Mouse (Mus musculus): ENCODE measurements around the gene Gm13285. TPM values are rescaled to one million over a fixed set of nuclear protein-coding genes. Genes with fewer than 3 reads are reported as not detected.
"Not testable (repeated sequence)": the region's sequence is repeated elsewhere in the genome, so short reads cannot be mapped to it uniquely, and the experiment has no call there.

Gene Gm13285
- total and polyA plus RNA-seq, 3 experiments, result 0.14 TPM; not detected in 2

DNA sequence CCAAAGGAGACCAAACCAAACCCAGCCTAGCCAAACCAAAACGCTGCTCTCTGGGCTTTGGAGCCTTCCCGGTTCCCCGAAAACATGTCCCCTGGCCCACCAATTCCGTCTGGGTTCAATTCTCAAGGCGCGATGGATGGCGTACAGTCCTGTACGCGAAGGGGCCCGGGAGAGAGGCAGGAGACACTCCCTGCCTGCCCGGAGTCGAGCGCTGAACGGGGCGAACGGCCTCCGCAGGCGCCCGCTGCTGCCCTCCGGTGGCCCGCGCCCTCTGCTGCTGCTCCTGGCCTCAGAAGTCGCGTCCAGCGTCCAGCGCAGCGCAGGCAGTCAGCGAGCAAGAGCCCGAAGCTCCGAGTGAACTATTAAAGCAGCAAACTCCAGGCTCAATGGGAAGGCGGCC, 17.1 kb upstream of the Gm13285 start:
- H3K4me1 ChIP-seq (ENCODE audit: control insufficient read depth in 1 of 2, insufficient read depth in 2 of 2, low read length in 2 of 2); H3K4me3 ChIP-seq (ENCODE audit: control insufficient read depth in 1 of 2, insufficient read depth in 1 of 2, low read depth in 2 of 2, low read length in 2 of 2); H3K36me3 ChIP-seq (ENCODE audit: control insufficient read depth in 1 of 2, insufficient read depth in 2 of 2, low read length in 2 of 2); H3K27ac ChIP-seq (ENCODE audit: control insufficient read depth, low read depth, low read length); H3K9ac ChIP-seq (ENCODE audit: control insufficient read depth, low read depth, low read length, poor library complexity, severe bottlenecking); H3K9me3 ChIP-seq (replicated peaks; ENCODE audit: insufficient read depth, low read length); H3K27me3 ChIP-seq (ENCODE audit: control insufficient read depth in 1 of 2, insufficient read depth in 2 of 2, low read length in 2 of 2); H3K79me2 ChIP-seq (ENCODE audit: control insufficient read depth, insufficient read depth, low read length, poor library complexity); DNase-seq (ENCODE audit: low read depth, low spot score): not testable (repeated sequence)

DNA sequence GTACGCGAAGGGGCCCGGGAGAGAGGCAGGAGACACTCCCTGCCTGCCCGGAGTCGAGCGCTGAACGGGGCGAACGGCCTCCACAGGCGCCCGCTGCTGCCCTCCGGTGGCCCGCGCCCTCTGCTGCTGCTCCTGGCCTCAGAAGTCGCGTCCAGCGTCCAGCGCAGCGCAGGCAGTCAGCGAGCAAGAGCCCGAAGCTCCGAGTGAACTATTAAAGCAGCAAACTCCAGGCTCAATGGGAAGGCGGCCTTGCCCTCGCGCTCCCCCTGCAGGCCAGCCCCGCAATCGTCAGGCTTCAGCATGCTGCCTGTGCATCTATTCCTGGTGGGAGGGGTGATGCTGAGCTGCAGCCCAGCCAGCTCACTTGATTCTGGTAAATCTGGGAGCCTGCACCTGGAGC, 14.1 kb upstream of the Gm13285 start, which contains the start of gene Gm13276:
TSS of gene Gm13276 (plus strand) at position 301 of the 400 bp plus-strand sequence.
- not testable (repeated sequence) for H3K4me1 ChIP-seq (ENCODE audit: control insufficient read depth in 1 of 2, insufficient read depth in 2 of 2, low read length in 2 of 2); H3K27ac ChIP-seq (ENCODE audit: control insufficient read depth, low read depth, low read length); DNase-seq (ENCODE audit: low read depth, low spot score); H3K27me3 ChIP-seq (ENCODE audit: control insufficient read depth in 1 of 2, insufficient read depth in 2 of 2, low read length in 2 of 2); H3K79me2 ChIP-seq (ENCODE audit: control insufficient read depth, insufficient read depth, low read length, poor library complexity); H3K4me3 ChIP-seq (ENCODE audit: control insufficient read depth in 1 of 2, insufficient read depth in 1 of 2, low read depth in 2 of 2, low read length in 2 of 2); H3K36me3 ChIP-seq (ENCODE audit: control insufficient read depth in 1 of 2, insufficient read depth in 2 of 2, low read length in 2 of 2); H3K9me3 ChIP-seq (replicated peaks; ENCODE audit: insufficient read depth, low read length); H3K9ac ChIP-seq (ENCODE audit: control insufficient read depth, low read depth, low read length, poor library complexity, severe bottlenecking)

DNA sequence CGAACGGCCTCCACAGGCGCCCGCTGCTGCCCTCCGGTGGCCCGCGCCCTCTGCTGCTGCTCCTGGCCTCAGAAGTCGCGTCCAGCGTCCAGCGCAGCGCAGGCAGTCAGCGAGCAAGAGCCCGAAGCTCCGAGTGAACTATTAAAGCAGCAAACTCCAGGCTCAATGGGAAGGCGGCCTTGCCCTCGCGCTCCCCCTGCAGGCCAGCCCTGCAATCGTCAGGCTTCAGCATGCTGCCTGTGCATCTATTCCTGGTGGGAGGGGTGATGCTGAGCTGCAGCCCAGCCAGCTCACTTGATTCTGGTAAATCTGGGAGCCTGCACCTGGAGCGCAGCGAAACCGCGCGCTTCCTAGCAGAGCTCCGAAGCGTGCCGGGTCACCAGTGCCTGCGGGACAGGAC, 11.1 kb upstream of the Gm13285 start, which contains the start of gene Gm13277:
TSS of gene Gm13277 (plus strand) at position 231 of the 400 bp plus-strand sequence.
- not testable (repeated sequence) for H3K9me3 ChIP-seq (replicated peaks; ENCODE audit: insufficient read depth, low read length); H3K79me2 ChIP-seq (ENCODE audit: control insufficient read depth, insufficient read depth, low read length, poor library complexity); H3K36me3 ChIP-seq (ENCODE audit: control insufficient read depth in 1 of 2, insufficient read depth in 2 of 2, low read length in 2 of 2); H3K27me3 ChIP-seq (ENCODE audit: control insufficient read depth in 1 of 2, insufficient read depth in 2 of 2, low read length in 2 of 2); H3K4me3 ChIP-seq (ENCODE audit: control insufficient read depth in 1 of 2, insufficient read depth in 1 of 2, low read depth in 2 of 2, low read length in 2 of 2); H3K27ac ChIP-seq (ENCODE audit: control insufficient read depth, low read depth, low read length); H3K9ac ChIP-seq (ENCODE audit: control insufficient read depth, low read depth, low read length, poor library complexity, severe bottlenecking); DNase-seq (ENCODE audit: low read depth, low spot score); H3K4me1 ChIP-seq (ENCODE audit: control insufficient read depth in 1 of 2, insufficient read depth in 2 of 2, low read length in 2 of 2)

GRCm38 (mm10) chr4:88791250-88791649, 8.2 kb upstream of the Gm13285 start, which contains the start of gene Gm13278:
TSS of gene Gm13278 (plus strand) at chr4:88791550.
- not testable (repeated sequence) for H3K27ac ChIP-seq (ENCODE audit: control insufficient read depth, low read depth, low read length); H3K4me3 ChIP-seq (ENCODE audit: control insufficient read depth in 1 of 2, insufficient read depth in 1 of 2, low read depth in 2 of 2, low read length in 2 of 2); H3K27me3 ChIP-seq (ENCODE audit: control insufficient read depth in 1 of 2, insufficient read depth in 2 of 2, low read length in 2 of 2); DNase-seq (ENCODE audit: low read depth, low spot score); H3K36me3 ChIP-seq (ENCODE audit: control insufficient read depth in 1 of 2, insufficient read depth in 2 of 2, low read length in 2 of 2); H3K9ac ChIP-seq (ENCODE audit: control insufficient read depth, low read depth, low read length, poor library complexity, severe bottlenecking); H3K4me1 ChIP-seq (ENCODE audit: control insufficient read depth in 1 of 2, insufficient read depth in 2 of 2, low read length in 2 of 2); H3K79me2 ChIP-seq (ENCODE audit: control insufficient read depth, insufficient read depth, low read length, poor library complexity); H3K9me3 ChIP-seq (replicated peaks; ENCODE audit: insufficient read depth, low read length)

DNA sequence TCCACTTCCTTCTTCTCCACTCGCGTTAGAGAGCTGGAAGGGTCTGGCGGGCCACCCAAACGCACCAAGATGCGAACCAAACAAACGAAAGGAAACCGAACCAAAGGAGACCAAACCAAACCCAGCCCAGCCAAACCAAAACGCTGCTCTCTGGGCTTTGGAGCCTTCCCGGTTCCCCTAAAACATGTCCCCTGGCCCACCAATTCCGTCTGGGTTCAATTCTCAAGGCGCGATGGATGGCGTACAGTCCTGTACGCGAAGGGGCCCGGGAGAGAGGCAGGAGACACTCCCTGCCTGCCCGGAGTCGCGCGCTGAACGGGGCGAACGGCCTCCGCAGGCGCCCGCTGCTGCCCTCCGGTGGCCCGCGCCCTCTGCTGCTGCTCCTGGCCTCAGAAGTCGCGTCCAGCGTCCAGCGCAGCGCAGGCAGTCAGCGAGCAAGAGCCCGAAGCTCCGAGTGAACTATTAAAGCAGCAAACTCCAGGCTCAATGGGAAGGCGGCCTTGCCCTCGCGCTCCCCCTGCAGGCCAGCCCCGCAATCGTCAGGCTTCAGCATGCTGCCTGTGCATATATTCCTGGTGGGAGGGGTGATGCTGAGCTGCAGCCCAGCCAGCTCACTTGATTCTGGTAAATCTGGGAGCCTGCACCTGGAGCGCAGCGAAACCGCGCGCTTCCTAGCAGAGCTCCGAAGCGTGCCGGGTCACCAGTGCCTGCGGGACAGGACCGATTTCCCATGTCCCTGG, 5.4 kb upstream of the Gm13285 start, which contains the start of gene Gm13275:
TSS of gene Gm13275 (plus strand) at position 552 of the 740 bp plus-strand sequence.
- H3K27me3 ChIP-seq (ENCODE audit: control insufficient read depth in 1 of 2, insufficient read depth in 2 of 2, low read length in 2 of 2), result not testable (repeated sequence)

GRCm38 (mm10) chr4:88797097-88797496, 2.4 kb upstream of the Gm13285 start, which contains the start of gene Gm13279:
TSS of gene Gm13279 (plus strand) at chr4:88797397.
- DNase-seq (ENCODE audit: low read depth, low spot score); H3K9ac ChIP-seq (ENCODE audit: control insufficient read depth, low read depth, low read length, poor library complexity, severe bottlenecking); H3K4me1 ChIP-seq (ENCODE audit: control insufficient read depth in 1 of 2, insufficient read depth in 2 of 2, low read length in 2 of 2); H3K9me3 ChIP-seq (replicated peaks; ENCODE audit: insufficient read depth, low read length); H3K36me3 ChIP-seq (ENCODE audit: control insufficient read depth in 1 of 2, insufficient read depth in 2 of 2, low read length in 2 of 2); H3K27me3 ChIP-seq (ENCODE audit: control insufficient read depth in 1 of 2, insufficient read depth in 2 of 2, low read length in 2 of 2); H3K79me2 ChIP-seq (ENCODE audit: control insufficient read depth, insufficient read depth, low read length, poor library complexity); H3K27ac ChIP-seq (ENCODE audit: control insufficient read depth, low read depth, low read length); H3K4me3 ChIP-seq (ENCODE audit: control insufficient read depth in 1 of 2, insufficient read depth in 1 of 2, low read depth in 2 of 2, low read length in 2 of 2): not testable (repeated sequence)

More for the DNA sequence above, 5.4 kb upstream of the Gm13285 start, which contains the start of gene Gm13275:
- not testable (repeated sequence) for H3K9me3 ChIP-seq (replicated peaks; ENCODE audit: insufficient read depth, low read length); H3K79me2 ChIP-seq (ENCODE audit: control insufficient read depth, insufficient read depth, low read length, poor library complexity); H3K36me3 ChIP-seq (ENCODE audit: control insufficient read depth in 1 of 2, insufficient read depth in 2 of 2, low read length in 2 of 2); DNase-seq (ENCODE audit: low read depth, low spot score); H3K27ac ChIP-seq (ENCODE audit: control insufficient read depth, low read depth, low read length); H3K4me1 ChIP-seq (ENCODE audit: control insufficient read depth in 1 of 2, insufficient read depth in 2 of 2, low read length in 2 of 2); H3K9ac ChIP-seq (ENCODE audit: control insufficient read depth, low read depth, low read length, poor library complexity, severe bottlenecking); H3K4me3 ChIP-seq (ENCODE audit: control insufficient read depth in 1 of 2, insufficient read depth in 1 of 2, low read depth in 2 of 2, low read length in 2 of 2)

DNA sequence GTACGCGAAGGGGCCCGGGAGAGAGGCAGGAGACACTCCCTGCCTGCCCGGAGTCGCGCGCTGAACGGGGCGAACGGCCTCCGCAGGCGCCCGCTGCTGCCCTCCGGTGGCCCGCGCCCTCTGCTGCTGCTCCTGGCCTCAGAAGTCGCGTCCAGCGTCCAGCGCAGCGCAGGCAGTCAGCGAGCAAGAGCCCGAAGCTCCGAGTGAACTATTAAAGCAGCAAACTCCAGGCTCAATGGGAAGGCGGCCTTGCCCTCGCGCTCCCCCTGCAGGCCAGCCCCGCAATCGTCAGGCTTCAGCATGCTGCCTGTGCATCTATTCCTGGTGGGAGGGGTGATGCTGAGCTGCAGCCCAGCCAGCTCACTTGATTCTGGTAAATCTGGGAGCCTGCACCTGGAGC, 3.5 kb downstream of the Gm13285 start, which contains the start of gene Gm13287:
TSS of gene Gm13287 (plus strand) at position 301 of the 400 bp plus-strand sequence.
- H3K36me3 ChIP-seq (ENCODE audit: control insufficient read depth in 1 of 2, insufficient read depth in 2 of 2, low read length in 2 of 2); H3K4me1 ChIP-seq (ENCODE audit: control insufficient read depth in 1 of 2, insufficient read depth in 2 of 2, low read length in 2 of 2); H3K27me3 ChIP-seq (ENCODE audit: control insufficient read depth in 1 of 2, insufficient read depth in 2 of 2, low read length in 2 of 2); H3K79me2 ChIP-seq (ENCODE audit: control insufficient read depth, insufficient read depth, low read length, poor library complexity); DNase-seq (ENCODE audit: low read depth, low spot score); H3K9me3 ChIP-seq (replicated peaks; ENCODE audit: insufficient read depth, low read length); H3K4me3 ChIP-seq (ENCODE audit: control insufficient read depth in 1 of 2, insufficient read depth in 1 of 2, low read depth in 2 of 2, low read length in 2 of 2); H3K9ac ChIP-seq (ENCODE audit: control insufficient read depth, low read depth, low read length, poor library complexity, severe bottlenecking); H3K27ac ChIP-seq (ENCODE audit: control insufficient read depth, low read depth, low read length): not testable (repeated sequence)

All from MEL (cell line).